Mouse (Mus musculus): Measurements from ENCODE around the gene Mrps7. TPM values are rescaled to one million over a fixed set of nuclear protein-coding genes. Genes with fewer than 3 reads are reported as not detected.

The Mrps7 gene
- polyA plus RNA-seq, 1 experiment from 2014 or later, result 95.3 TPM

DNA sequence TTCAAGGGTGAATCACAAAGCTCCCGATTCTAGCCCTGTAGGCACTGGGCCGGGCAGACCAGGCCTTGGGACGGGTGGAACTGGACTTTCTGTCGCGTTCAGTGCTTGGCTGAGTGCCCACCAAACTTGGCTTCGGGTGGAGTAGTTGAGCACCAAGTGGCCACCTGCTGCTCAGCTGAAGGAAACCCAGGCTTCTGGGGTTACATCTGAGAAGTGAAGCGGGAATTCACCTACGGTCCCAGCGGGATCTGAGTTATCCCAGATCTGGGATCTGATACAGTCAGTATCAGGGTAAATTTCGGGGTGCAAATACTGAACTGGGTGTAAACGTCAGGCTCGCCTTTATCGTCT lies 8.3 kb downstream of the Mrps7 start:
- WGBS, result 5% methylated on average over 13 of the region's 13 CpGs
- Histone ChIP-seq H3K4me2 (ENCODE audit: low read depth, low read length, severe bottlenecking) (peak overlapping the region; percentile 89), H3K4me1 (replicated peaks; ENCODE audit: control insufficient read depth, insufficient read depth, low read length) (peaks cover 16% of the 10 kb centered on the region), H3K9me3 (ENCODE audit: control insufficient read depth, low read length) (no peaks in the 10 kb centered on the region), H3K4me3 (ENCODE audit: low read depth, low read length) (peak overlapping the region; percentile 53), H3K36me3 (ENCODE audit: control insufficient read depth, insufficient read depth, low read length) (peaks cover 7% of the 10 kb centered on the region; the same call in 1 of the 2 replicates), H3K27ac (ENCODE audit: low read depth, low read length) (peak overlapping the region; percentile 31; the same call in 1 of the 2 replicates), H3K9ac (ENCODE audit: low read length) (peak overlapping the region; percentile 70), H3K27me3 (ENCODE audit: control insufficient read depth, insufficient read depth, low read length) (no peaks in the 10 kb centered on the region)
- peak; percentile 70 for DNase-seq (ENCODE audit: low spot score)
- ATAC-seq (replicated peaks; ENCODE audit: low FRiP score), result peak; percentile 50; the same call in 1 of the 2 replicates

- Histone ChIP-seq H3K4me1 (replicated peaks; ENCODE audit: control insufficient read depth, insufficient read depth, low read length) (peaks cover 16% of the 10 kb centered on the region), H3K27me3 (ENCODE audit: control insufficient read depth, insufficient read depth, low read length) (no peaks in the 10 kb centered on the region), H3K36me3 (ENCODE audit: control insufficient read depth, insufficient read depth, low read length) (peaks cover 2% of the 10 kb centered on the region; the same call in 1 of the 2 replicates), H3K9me3 (ENCODE audit: control insufficient read depth, low read length) (no peaks in the 10 kb centered on the region), H3K27ac (ENCODE audit: low read depth, low read length) (peak within 1 kb of the TSS; percentile 57), H3K4me2 (ENCODE audit: low read depth, low read length, severe bottlenecking) (peak within 1 kb of the TSS; percentile 89), H3K9ac (ENCODE audit: low read length) (peak within 1 kb of the TSS; percentile 70), H3K4me3 (ENCODE audit: low read depth, low read length) (peak within 1 kb of the TSS; percentile 53)
- ATAC-seq (replicated peaks; ENCODE audit: low FRiP score), result peak; percentile 85
- under 1% methylated on average over 50 of the region's 80 CpGs for WGBS
- DNase-seq (ENCODE audit: low spot score), result peak; percentile 92
Measured at GRCm38 (mm10) chr11:115612410-115613137, 8.8 kb downstream of the Mrps7 start, which contains the start of gene Mif4gd. TSS of gene Mif4gd (minus strand) at chr11:115612969.

GRCm38 (mm10) chr11:115613138-115613945 lies 9.6 kb downstream of the Mrps7 start:
- Histone ChIP-seq H3K27ac (ENCODE audit: low read depth, low read length) (no peak overlapping the region), H3K27me3 (ENCODE audit: control insufficient read depth, insufficient read depth, low read length) (no peaks in the 10 kb centered on the region), H3K9me3 (ENCODE audit: control insufficient read depth, low read length) (no peaks in the 10 kb centered on the region), H3K4me1 (replicated peaks; ENCODE audit: control insufficient read depth, insufficient read depth, low read length) (peaks cover 16% of the 10 kb centered on the region), H3K9ac (ENCODE audit: low read length) (peak overlapping the region; percentile 70), H3K4me3 (ENCODE audit: low read depth, low read length) (peak overlapping the region; percentile 53), H3K36me3 (ENCODE audit: control insufficient read depth, insufficient read depth, low read length) (no peaks in the 10 kb centered on the region; the same call in 1 of the 2 replicates), H3K4me2 (ENCODE audit: low read depth, low read length, severe bottlenecking) (peak overlapping the region; percentile 89)
- peak; percentile 16; the same call in 1 of the 2 replicates for ATAC-seq (replicated peaks; ENCODE audit: low FRiP score)
- no peak for DNase-seq (ENCODE audit: low spot score)
- under 1% methylated on average over 16 of the region's 16 CpGs for WGBS

- no peaks in the 10 kb centered on the region for H3K9me3 ChIP-seq (ENCODE audit: control insufficient read depth, low read length)
- no peaks in the 10 kb centered on the region for H3K36me3 ChIP-seq (ENCODE audit: control insufficient read depth, insufficient read depth, low read length)
- DNase-seq (ENCODE audit: low spot score) (no peak), ATAC-seq (replicated peaks; ENCODE audit: low FRiP score) (no peak)
- WGBS, result 84% methylated on average over 10 of the region's 10 CpGs
- no peak overlapping the region for H3K4me3 ChIP-seq (ENCODE audit: low read depth, low read length)
- no peak overlapping the region for H3K9ac ChIP-seq (ENCODE audit: low read length)
- peaks cover 16% of the 10 kb centered on the region for H3K4me1 ChIP-seq (replicated peaks; ENCODE audit: control insufficient read depth, insufficient read depth, low read length)
- no peaks in the 10 kb centered on the region for H3K27me3 ChIP-seq (ENCODE audit: control insufficient read depth, insufficient read depth, low read length)
- no peak overlapping the region for H3K4me2 ChIP-seq (ENCODE audit: low read depth, low read length, severe bottlenecking)
- H3K27ac ChIP-seq (ENCODE audit: low read depth, low read length), result no peak overlapping the region
Measured at GRCm38 (mm10) chr11:115614346-115615107, 10.8 kb downstream of the Mrps7 start.

DNA sequence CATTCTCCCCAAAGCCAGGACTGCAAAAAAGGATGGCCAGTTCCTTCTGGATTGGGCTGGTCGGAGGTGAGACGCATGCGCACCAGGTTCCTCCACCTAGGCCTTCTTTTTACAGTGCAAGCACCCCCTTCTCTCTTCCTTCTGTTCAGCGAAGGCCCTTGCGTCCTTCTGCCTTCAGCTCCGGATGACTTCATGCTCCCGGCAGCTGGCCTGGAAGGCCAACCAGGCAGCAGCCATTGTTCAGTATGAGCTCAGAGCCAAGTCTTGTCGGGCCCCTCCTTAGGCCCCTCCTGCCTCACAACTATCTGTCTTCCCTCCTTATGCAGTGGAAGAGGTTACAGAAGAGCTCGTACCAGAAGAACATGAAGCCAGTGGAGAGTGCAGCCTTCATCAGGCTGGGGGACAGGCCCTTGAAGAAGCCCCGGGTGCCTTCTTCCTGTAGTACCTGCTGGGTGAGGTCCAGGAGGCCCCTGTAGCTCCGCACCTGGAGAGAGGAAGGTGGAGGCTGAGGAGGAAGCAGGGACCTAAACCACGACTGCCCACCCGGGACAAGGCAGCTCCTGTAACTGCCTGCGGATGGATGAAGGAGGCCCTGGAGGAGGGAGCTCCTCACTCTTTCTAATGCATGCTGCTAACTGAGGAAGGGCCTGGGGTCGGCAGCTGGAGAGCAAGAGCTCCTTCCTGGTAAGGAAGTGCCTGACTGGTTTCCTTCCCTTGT lies 11.5 kb downstream of the Mrps7 start:
- H3K9ac ChIP-seq (ENCODE audit: low read length), result no peak overlapping the region
- H3K27me3 ChIP-seq (ENCODE audit: control insufficient read depth, insufficient read depth, low read length), result no peaks in the 10 kb centered on the region
- H3K4me3 ChIP-seq (ENCODE audit: low read depth, low read length), result no peak overlapping the region
- H3K9me3 ChIP-seq (ENCODE audit: control insufficient read depth, low read length), result no peaks in the 10 kb centered on the region
- ATAC-seq (replicated peaks; ENCODE audit: low FRiP score) (no peak), DNase-seq (ENCODE audit: low spot score) (no peak)
- H3K4me1 ChIP-seq (replicated peaks; ENCODE audit: control insufficient read depth, insufficient read depth, low read length), result peaks cover 16% of the 10 kb centered on the region
- no peak overlapping the region for H3K4me2 ChIP-seq (ENCODE audit: low read depth, low read length, severe bottlenecking)
- no peaks in the 10 kb centered on the region for H3K36me3 ChIP-seq (ENCODE audit: control insufficient read depth, insufficient read depth, low read length)
- WGBS, result 85% methylated on average over 15 of the region's 15 CpGs
- no peak overlapping the region for H3K27ac ChIP-seq (ENCODE audit: low read depth, low read length)

GRCm38 (mm10) chr11:115615875-115616274 lies 12.2 kb downstream of the Mrps7 start:
- Histone ChIP-seq H3K4me2 (ENCODE audit: low read depth, low read length, severe bottlenecking) (no peak overlapping the region), H3K4me1 (replicated peaks; ENCODE audit: control insufficient read depth, insufficient read depth, low read length) (peaks cover 16% of the 10 kb centered on the region), H3K4me3 (ENCODE audit: low read depth, low read length) (no peak overlapping the region), H3K36me3 (ENCODE audit: control insufficient read depth, insufficient read depth, low read length) (no peaks in the 10 kb centered on the region), H3K27ac (ENCODE audit: low read depth, low read length) (no peak overlapping the region), H3K9me3 (ENCODE audit: control insufficient read depth, low read length) (no peaks in the 10 kb centered on the region), H3K9ac (ENCODE audit: low read length) (no peak overlapping the region), H3K27me3 (ENCODE audit: control insufficient read depth, insufficient read depth, low read length) (no peaks in the 10 kb centered on the region)
- 94% methylated on average over 6 of the region's 6 CpGs for WGBS
- DNase-seq (ENCODE audit: low spot score) (no peak), ATAC-seq (replicated peaks; ENCODE audit: low FRiP score) (no peak)

- H3K4me2 ChIP-seq (ENCODE audit: low read depth, low read length, severe bottlenecking), result no peak overlapping the region
- WGBS, result 93% methylated on average over 7 of the region's 7 CpGs
- no peaks in the 10 kb centered on the region for H3K27me3 ChIP-seq (ENCODE audit: control insufficient read depth, insufficient read depth, low read length)
- ATAC-seq (replicated peaks; ENCODE audit: low FRiP score) (no peak), DNase-seq (ENCODE audit: low spot score) (no peak)
- no peak overlapping the region for H3K27ac ChIP-seq (ENCODE audit: low read depth, low read length)
- no peaks in the 10 kb centered on the region for H3K9me3 ChIP-seq (ENCODE audit: control insufficient read depth, low read length)
- no peak overlapping the region for H3K9ac ChIP-seq (ENCODE audit: low read length)
- H3K36me3 ChIP-seq (ENCODE audit: control insufficient read depth, insufficient read depth, low read length), result no peaks in the 10 kb centered on the region
- peaks cover 14% of the 10 kb centered on the region for H3K4me1 ChIP-seq (replicated peaks; ENCODE audit: control insufficient read depth, insufficient read depth, low read length)
- no peak overlapping the region for H3K4me3 ChIP-seq (ENCODE audit: low read depth, low read length)
Measured at GRCm38 (mm10) chr11:115616371-115616770, 12.6 kb downstream of the Mrps7 start.

- Histone ChIP-seq H3K4me3 (ENCODE audit: low read depth, low read length) (no peak overlapping the region), H3K4me2 (ENCODE audit: low read depth, low read length, severe bottlenecking) (no peak overlapping the region), H3K9ac (ENCODE audit: low read length) (no peak overlapping the region), H3K27ac (ENCODE audit: low read depth, low read length) (no peak overlapping the region), H3K27me3 (ENCODE audit: control insufficient read depth, insufficient read depth, low read length) (no peaks in the 10 kb centered on the region), H3K9me3 (ENCODE audit: control insufficient read depth, low read length) (no peaks in the 10 kb centered on the region), H3K4me1 (replicated peaks; ENCODE audit: control insufficient read depth, insufficient read depth, low read length) (peaks cover 10% of the 10 kb centered on the region), H3K36me3 (ENCODE audit: control insufficient read depth, insufficient read depth, low read length) (no peaks in the 10 kb centered on the region)
- DNase-seq (ENCODE audit: low spot score) (no peak), ATAC-seq (replicated peaks; ENCODE audit: low FRiP score) (no peak)
- 85% methylated on average over 6 of the region's 6 CpGs for WGBS
Measured at GRCm38 (mm10) chr11:115616893-115617292, 13.2 kb downstream of the Mrps7 start.
